Comparison of ENCODE assay signal across 16 mouse cellular contexts in the genomic region with DNA sequence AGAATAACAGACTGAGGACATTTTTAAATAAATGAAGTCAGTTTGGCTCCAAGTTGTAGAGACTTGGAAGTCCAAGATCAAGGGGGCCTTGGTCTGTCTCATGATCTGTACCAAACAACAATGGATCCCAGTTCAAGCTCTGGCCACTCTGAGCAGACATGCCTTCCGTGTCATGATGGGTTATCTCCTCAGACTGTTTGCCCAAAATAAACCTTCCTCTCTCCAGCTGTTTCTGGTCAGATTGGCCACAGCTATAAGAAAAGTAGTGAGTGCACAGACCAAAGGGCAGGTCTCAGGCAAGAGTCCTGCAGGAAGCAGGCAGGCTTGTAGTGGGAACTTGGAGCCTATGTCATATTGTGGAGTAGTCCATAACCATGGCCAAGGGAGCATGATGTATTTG.
"Had no signal": no experiment of that assay in that cellular context is flagged by ENCODE, and none has a peak within 500 bp of the region (broad histone marks: within the 10 kb centered on the region; RNA-seq: fewer than 3 reads in every experiment).

No protein-coding gene starts in this region.

- ATAC-seq: inflammation-experienced regulatory T-cells, adult 6 months; intestine, postnatal 0 days; lung, postnatal 0 days had no signal

- H3K4me2 ChIP-seq: limb, embryonic 15.5 days; neural tube, embryonic 15.5 days had no signal

- H3K27me3 ChIP-seq: limb, embryonic 15.5 days; neural tube, embryonic 15.5 days had no signal

- H3K27ac ChIP-seq: left cerebral cortex, adult 2 months; limb, embryonic 15.5 days; midbrain, embryonic 10.5 days; neural tube, embryonic 15.5 days; stomach, postnatal 0 days had no signal

- H3K4me3 ChIP-seq: left cerebral cortex, adult 2 months; limb, embryonic 15.5 days; midbrain, embryonic 10.5 days; myocyte; neural tube, embryonic 15.5 days had no signal

- H3K9ac ChIP-seq: limb, embryonic 15.5 days; neural tube, embryonic 15.5 days had no signal

- H3K9me3 ChIP-seq: limb, embryonic 15.5 days; midbrain, embryonic 10.5 days; neural tube, embryonic 15.5 days had no signal

- H3K4me1 ChIP-seq: limb, embryonic 15.5 days had no signal

- H3K36me3 ChIP-seq: limb, embryonic 15.5 days; midbrain, embryonic 10.5 days; neural tube, embryonic 15.5 days had no signal

- DNase-seq: kidney, postnatal 25 days; lung, adult 2 months; lung, postnatal 4 days; midbrain, embryonic 14.5 days; right cerebral cortex, adult 18-20 months; right cerebral cortex, postnatal 25 days; thymus, postnatal 4 days had no signal
